Mouse (Mus musculus) G1E-ER4 (cell line): ENCODE measurements around the gene H2-M11. TPM values are rescaled to one million over a fixed set of nuclear protein-coding genes. Genes with fewer than 3 reads are reported as not detected.

Source experiments
- GATA1 ChIP-seq: IDR thresholded peaks from one replicate; pipeline ENCODE4 v1.8.0; 2012; ENCODE audit warnings: low read length, inconsistent platforms
- polyA plus RNA-seq: library from polyadenylated mRNA; stranded (reverse); fragments of >175 nt; gene quantifications from 2 replicates; pipeline ENCODE4 v1.2.3, GENCODE M21; 2012

H2-M11 gene
- not detected in 2 replicates for polyA plus RNA-seq

DNA sequence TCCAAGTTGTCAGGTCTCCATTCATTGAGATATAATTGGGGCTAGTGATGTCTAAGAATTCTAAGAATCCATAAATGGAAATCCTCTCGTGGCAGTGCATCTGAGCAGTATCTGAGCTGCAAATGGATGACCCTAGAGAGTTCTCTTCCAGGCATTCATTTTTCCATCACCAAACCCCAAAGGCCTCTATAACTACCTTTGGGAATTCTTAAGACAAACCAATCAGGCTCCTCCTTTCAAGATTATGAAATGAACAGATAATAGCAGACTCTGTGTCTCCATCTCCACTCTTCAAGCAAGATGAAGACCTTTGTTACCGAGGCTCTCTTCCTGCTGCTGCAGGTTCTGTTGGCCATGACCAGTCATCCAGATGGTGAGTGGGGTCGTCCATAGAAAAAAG is at the start of gene H2-M11:
Gene H2-M11 (plus strand): TSS at position 301 of the 400 bp plus-strand sequence.
- TF ChIP-seq GATA1 = no peak

DNA sequence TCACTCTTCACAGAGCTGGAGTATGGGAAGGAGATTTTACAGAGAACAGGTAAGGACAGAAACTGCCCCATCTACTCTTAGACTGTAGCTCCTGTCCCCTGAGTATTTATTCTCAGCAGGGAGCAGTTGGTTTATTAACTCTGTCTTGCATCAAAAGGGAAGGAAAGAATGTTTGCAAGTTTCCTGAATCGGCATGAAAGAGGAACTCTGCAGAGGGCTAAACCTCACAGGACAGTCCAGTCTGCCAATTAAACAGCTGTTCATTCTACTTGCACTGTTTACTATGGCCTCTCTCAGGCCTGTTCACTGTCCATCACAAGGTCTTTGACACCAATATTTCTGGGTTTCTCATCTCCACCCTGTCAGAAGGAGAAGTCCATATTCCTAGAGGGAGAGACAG is 46.4 kb upstream of the H2-M11 start:
- TF ChIP-seq GATA1 = no peak

DNA sequence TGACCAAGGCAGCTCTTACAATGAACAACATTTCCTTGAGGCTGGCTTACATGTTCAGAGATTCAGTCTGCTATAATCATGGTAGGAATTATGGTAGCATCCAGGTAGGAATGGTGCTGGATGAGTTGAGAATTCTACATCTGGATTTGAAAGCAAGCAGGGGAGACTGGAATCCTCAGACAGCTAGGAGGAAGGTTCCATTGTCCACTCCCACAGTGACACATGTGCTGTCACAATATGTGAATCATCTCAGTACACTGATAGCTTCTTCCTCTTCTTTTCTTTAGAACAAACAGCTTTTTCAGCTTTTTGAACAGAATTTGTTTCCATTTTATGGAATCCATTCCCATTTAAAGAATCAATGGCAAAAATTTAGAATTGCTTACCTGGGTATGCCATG is 43.0 kb upstream of the H2-M11 start:
- TF ChIP-seq GATA1 = no peak

Other genes starting within 250 kb of the H2-M11 start
- gene H2-M10.1, start 220.9 kb upstream of the H2-M11 start, polyA plus RNA-seq = not detected in 2 replicates
- not detected in 2 replicates for gene H2-M10.3, start 178.7 kb upstream of the H2-M11 start, polyA plus RNA-seq
- not detected in 2 replicates for gene H2-M10.4, start 84.7 kb upstream of the H2-M11 start, polyA plus RNA-seq
- not detected in 2 replicates for gene H2-M9, start 95.6 kb downstream of the H2-M11 start, polyA plus RNA-seq
- not detected in 2 replicates for gene H2-M1, start 125.1 kb downstream of the H2-M11 start, polyA plus RNA-seq
- gene H2-M10.5, start 225.8 kb downstream of the H2-M11 start, polyA plus RNA-seq = not detected in 2 replicates